Mouse (Mus musculus) midbrain, embryonic 11.5 days (tissue): Measurements from ENCODE around the gene Tnpo1. TPM values are rescaled to one million over a fixed set of nuclear protein-coding genes. Genes with fewer than 3 reads are reported as not detected.
"Not testable (repeated sequence)": the region's sequence is repeated elsewhere in the genome, so short reads cannot be mapped to it uniquely, and the experiment has no call there.

Experiments
- ATAC-seq: fragments of 200-750 bp; cut with Nextera tagmentation; 2 replicates; pipeline ENCODE4 v1.8.0; 2017; ENCODE audit warnings: moderate TSS enrichment, moderate library complexity; ENCODE audit not compliant: low FRiP score
- DNase-seq: peaks from one replicate; pipeline ENCODE4 v3.0.0; 2015; ENCODE audit warnings: low spot score; ENCODE audit errors: missing footprints
- H3K27ac ChIP-seq: fragments of 300-500 bp; sonication (generic); 2 replicates; pipeline ENCODE4 v1.5.1; 2014; ENCODE audit warnings: low read depth, low read length
- H3K27me3 ChIP-seq: fragments of 300-500 bp; sonication (generic); 2 replicates; pipeline ENCODE4 v1.6.1; 2014; ENCODE audit warnings: mild to moderate bottlenecking, low read length, moderate library complexity, mixed read lengths; ENCODE audit not compliant: control insufficient read depth, insufficient read depth
- H3K36me3 ChIP-seq: fragments of 300-500 bp; sonication (generic); 2 replicates; pipeline ENCODE4 v1.6.1; 2014; ENCODE audit warnings: mild to moderate bottlenecking, low read length, moderate library complexity, mixed read lengths; ENCODE audit not compliant: control insufficient read depth, insufficient read depth
- H3K4me1 ChIP-seq: fragments of 300-500 bp; sonication (generic); 2 replicates; pipeline ENCODE4 v1.6.1; 2014; ENCODE audit warnings: low read length; ENCODE audit not compliant: control insufficient read depth, insufficient read depth
- H3K4me2 ChIP-seq: fragments of 300-500 bp; sonication (generic); 2 replicates; pipeline ENCODE4 v1.6.1; 2014; ENCODE audit warnings: mild to moderate bottlenecking, moderate library complexity
- H3K4me3 ChIP-seq: fragments of 300-500 bp; sonication (generic); 2 replicates; pipeline ENCODE4 v1.5.1; 2014; ENCODE audit warnings: low read depth, low read length
- H3K9ac ChIP-seq: fragments of 300-500 bp; sonication (generic); 2 replicates; pipeline ENCODE4 v1.6.1; 2014; ENCODE audit warnings: low read length
- H3K9me3 ChIP-seq: fragments of 300-500 bp; sonication (generic); 2 replicates; pipeline ENCODE4 v1.6.1; 2016; ENCODE audit warnings: low read length; ENCODE audit not compliant: control insufficient read depth
- WGBS: fragments of 180-500 bp; shearing (Covaris S2); extraction: QIAGEN DNeasy Blood & Tissue Kit; methylation state at CpG from one replicate; pipeline ENCODE4 v1.1.7; 2014; 5-methylcytosine and 5-hydroxymethylcytosine counted together
- polyA plus RNA-seq: library from polyadenylated mRNA; unstranded; fragments of >200 nt; fragmentation: Nextera tagmentation; extraction: Ambion mirVana; gene quantifications from 2 replicates; pipeline ENCODE4 v1.2.1, GENCODE M21; 2014

Gene Tnpo1
- polyA plus RNA-seq, 1 experiment from 2014 or later, result 63.1 TPM

DNA sequence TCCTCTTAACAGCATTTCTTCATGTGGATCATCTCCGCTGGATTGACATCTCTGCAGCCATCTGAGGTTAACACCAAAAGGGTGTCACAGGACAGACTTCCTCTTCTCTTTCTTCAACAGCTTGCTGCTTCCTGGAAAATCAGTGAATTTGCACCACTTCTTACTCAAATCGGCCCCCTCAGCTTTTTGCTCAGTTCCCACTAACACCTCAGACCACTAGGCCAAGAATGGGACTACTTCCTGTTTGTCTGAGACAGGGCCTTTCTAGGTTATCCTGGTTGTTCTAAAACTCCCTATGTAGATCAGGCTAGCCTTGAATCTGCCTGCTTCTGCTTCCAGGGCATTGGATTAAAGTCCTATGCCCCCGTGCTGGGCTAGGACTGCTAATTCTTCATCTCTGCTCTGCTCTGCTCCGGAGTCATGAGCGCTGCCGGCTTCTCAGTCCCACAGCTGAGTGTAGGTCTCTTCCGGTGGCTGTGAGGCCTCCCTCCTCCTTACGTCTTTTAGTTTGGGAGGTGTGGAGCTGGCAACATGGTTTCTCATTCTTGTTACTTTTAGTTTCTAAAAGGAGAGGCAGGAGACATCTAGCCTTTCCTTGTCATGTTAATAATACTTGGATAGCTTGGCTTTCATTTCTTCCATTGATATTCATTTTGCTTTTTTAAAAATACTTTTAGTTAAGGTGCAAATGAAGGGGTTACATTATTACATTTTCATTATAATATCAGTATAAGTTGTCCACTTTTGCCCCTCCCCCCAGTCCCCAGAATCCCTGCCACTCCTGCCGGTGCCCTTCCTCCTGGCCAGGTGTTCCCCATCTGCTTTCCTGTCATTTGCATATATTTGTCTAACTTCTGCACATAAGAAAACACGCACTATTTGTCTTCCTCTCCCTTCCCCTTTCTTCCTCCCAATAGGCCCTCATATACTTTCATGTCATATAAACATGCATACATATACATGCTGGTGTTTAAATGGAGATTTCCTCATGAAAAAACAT lies 93.4 kb downstream of the Tnpo1 start:
- Histone ChIP-seq H3K27me3 (no peaks in the 10 kb centered on the region), H3K36me3 (no peaks in the 10 kb centered on the region), H3K27ac (no peak overlapping the region), H3K9ac (no peak overlapping the region), H3K9me3 (no peaks in the 10 kb centered on the region), H3K4me2 (no peak overlapping the region), H3K4me3 (no peak overlapping the region), H3K4me1 (no peaks in the 10 kb centered on the region)
- WGBS, result 83% methylated on average over 10 of the region's 10 CpGs
- ATAC-seq (no peak), DNase-seq (no peak)

DNA sequence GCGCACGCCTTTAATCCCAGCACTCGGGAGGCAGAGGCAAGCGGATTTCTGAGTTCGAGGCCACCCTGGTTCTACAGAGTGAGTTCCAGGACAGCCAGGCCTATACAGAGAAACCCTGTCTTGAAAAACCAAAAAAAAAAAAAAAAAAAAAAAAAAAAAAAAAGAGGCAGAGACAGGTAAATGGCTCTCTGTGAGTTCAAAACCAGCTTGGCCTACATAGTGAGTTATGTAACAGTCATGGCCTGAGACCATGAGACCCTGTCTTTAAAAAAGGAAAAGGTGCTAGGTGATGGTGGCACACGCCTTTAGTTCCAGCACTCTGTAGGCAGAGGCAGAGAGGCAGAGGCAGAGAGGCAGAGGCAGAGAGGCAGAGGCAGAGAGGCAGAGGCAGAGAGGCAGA lies 97.2 kb downstream of the Tnpo1 start:
- not testable (repeated sequence) for ATAC-seq, H3K4me1 ChIP-seq, H3K4me3 ChIP-seq, H3K36me3 ChIP-seq, H3K27ac ChIP-seq, H3K4me2 ChIP-seq, H3K9me3 ChIP-seq, H3K9ac ChIP-seq, H3K27me3 ChIP-seq, DNase-seq
- 95% methylated on average over 6 of the region's 6 CpGs for WGBS

- WGBS, result 90% methylated on average over 4 of the region's 4 CpGs
- Histone ChIP-seq H3K4me3 (no peak overlapping the region), H3K4me2 (no peak overlapping the region), H3K9me3 (no peaks in the 10 kb centered on the region), H3K36me3 (no peaks in the 10 kb centered on the region), H3K4me1 (no peaks in the 10 kb centered on the region), H3K27ac (no peak overlapping the region), H3K9ac (no peak overlapping the region), H3K27me3 (no peaks in the 10 kb centered on the region)
- ATAC-seq, result no peak
- no peak for DNase-seq
Observed at GRCm38 (mm10) chr13:98825574-98825973, 100.6 kb downstream of the Tnpo1 start.

- ATAC-seq (no peak), DNase-seq (no peak)
- Histone ChIP-seq H3K9ac (no peak overlapping the region), H3K27ac (no peak overlapping the region), H3K4me1 (0 out of 2 replicates have a peak, but pooled peaks cover 5% of the 10 kb centered on the region), H3K9me3 (no peaks in the 10 kb centered on the region), H3K27me3 (no peaks in the 10 kb centered on the region), H3K36me3 (no peaks in the 10 kb centered on the region), H3K4me2 (no peak overlapping the region), H3K4me3 (no peak overlapping the region)
- 72% methylated on average over 2 of the region's 2 CpGs for WGBS
Observed at GRCm38 (mm10) chr13:98819094-98819493, 107.1 kb downstream of the Tnpo1 start.

DNA sequence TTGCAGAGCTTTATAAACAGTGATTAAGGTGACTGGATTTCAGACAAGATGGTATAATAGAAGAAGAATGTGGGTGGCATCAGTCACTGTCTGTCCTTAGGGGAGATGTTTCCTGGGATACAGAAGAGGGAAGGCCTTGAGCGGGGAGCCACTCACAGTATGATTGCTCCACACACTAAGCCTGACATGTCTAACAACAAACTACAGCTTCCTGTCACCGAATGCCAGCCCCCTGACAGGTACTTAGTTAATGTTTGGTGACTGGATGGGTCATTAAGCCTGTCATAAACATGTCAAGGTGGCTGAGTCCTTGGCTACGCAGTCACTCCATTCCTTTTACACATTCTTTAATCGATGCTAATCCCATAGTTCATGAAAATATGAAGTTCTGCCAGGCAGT lies 108.0 kb downstream of the Tnpo1 start:
- no peaks in the 10 kb centered on the region for H3K36me3 ChIP-seq
- no peak for DNase-seq
- no peak overlapping the region for H3K4me3 ChIP-seq
- no peaks in the 10 kb centered on the region for H3K9me3 ChIP-seq
- H3K9ac ChIP-seq, result no peak overlapping the region
- H3K27me3 ChIP-seq, result no peaks in the 10 kb centered on the region
- H3K4me2 ChIP-seq, result no peak overlapping the region
- ATAC-seq, result no peak
- 81% methylated on average over 4 of the region's 4 CpGs for WGBS
- no peak overlapping the region for H3K27ac ChIP-seq
- peaks cover 8% of the 10 kb centered on the region for H3K4me1 ChIP-seq

DNA sequence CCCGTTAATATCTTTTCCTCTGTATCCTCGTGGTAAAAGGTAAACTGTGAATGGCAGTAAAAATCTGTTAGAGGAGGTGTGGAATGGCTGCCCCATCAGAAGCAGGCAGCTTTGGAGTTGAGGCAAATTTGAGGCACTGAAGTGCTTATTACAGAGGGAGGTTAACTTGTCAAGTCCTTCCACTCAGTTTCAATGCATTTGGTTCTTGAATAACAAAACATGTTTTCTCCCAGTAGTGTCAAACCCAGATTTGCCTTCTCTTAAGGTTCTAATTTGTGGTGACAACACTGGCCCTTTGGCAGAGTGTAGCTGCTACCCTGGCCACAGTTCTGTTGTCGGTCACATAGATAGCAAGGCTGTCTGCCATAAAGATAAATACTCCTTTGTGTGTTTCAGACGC lies 108.4 kb downstream of the Tnpo1 start:
- Histone ChIP-seq H3K4me1 (peaks cover 8% of the 10 kb centered on the region), H3K4me3 (no peak overlapping the region), H3K9ac (no peak overlapping the region), H3K27ac (no peak overlapping the region), H3K36me3 (no peaks in the 10 kb centered on the region), H3K4me2 (no peak overlapping the region), H3K27me3 (no peaks in the 10 kb centered on the region), H3K9me3 (no peaks in the 10 kb centered on the region)
- ATAC-seq (no peak), DNase-seq (no peak)
- 68% methylated on average over 4 of the region's 4 CpGs for whole genome bisulfite sequencing

- 80% methylated on average over 4 of the region's 4 CpGs for WGBS
- not testable (repeated sequence) for H3K27ac ChIP-seq, H3K4me1 ChIP-seq, H3K4me3 ChIP-seq, H3K9ac ChIP-seq, ATAC-seq, H3K9me3 ChIP-seq, DNase-seq, H3K27me3 ChIP-seq, H3K4me2 ChIP-seq, H3K36me3 ChIP-seq
Observed at GRCm38 (mm10) chr13:98816981-98817660, 109.1 kb downstream of the Tnpo1 start.

GRCm38 (mm10) chr13:98816571-98816970 lies 109.6 kb downstream of the Tnpo1 start:
- no peaks in the 10 kb centered on the region for H3K27me3 ChIP-seq
- no peak overlapping the region for H3K4me3 ChIP-seq

More at GRCm38 (mm10) chr13:98816571-98816970, 109.6 kb downstream of the Tnpo1 start:
- H3K9ac ChIP-seq, result no peak overlapping the region
- DNase-seq (no peak), ATAC-seq (no peak)
- peaks cover 8% of the 10 kb centered on the region for H3K4me1 ChIP-seq
- no peak overlapping the region for H3K4me2 ChIP-seq
- no peaks in the 10 kb centered on the region for H3K36me3 ChIP-seq
- H3K9me3 ChIP-seq, result no peaks in the 10 kb centered on the region
- no peak overlapping the region for H3K27ac ChIP-seq
- 91% methylated on average over 9 of the region's 9 CpGs for WGBS
